Mouse (Mus musculus): ENCODE data around the gene 1700025G04Rik. TPM values are rescaled to one million over a fixed set of nuclear protein-coding genes. Genes with fewer than 3 reads are reported as not detected.

The 1700025G04Rik gene
- polyA plus RNA-seq, 1 experiment = 24.7 TPM

- H3K4me3 ChIP-seq (ENCODE audit: insufficient read depth, low read length) = no peak overlapping the region
- peaks cover 10% of the 10 kb centered on the region; the same call in 1 of the 2 replicates for H3K4me1 ChIP-seq (ENCODE audit: control insufficient read depth, insufficient read depth, low read length)
- no peak for TF ChIP-seq POLR2A (IDR thresholded peaks at IDR 0.05; ENCODE audit: extremely low read depth, insufficient read depth, low read length)
- TF ChIP-seq CTCF (IDR thresholded peaks at IDR 0.05; ENCODE audit: extremely low read depth, insufficient read depth, low read length) = no peak
- H3K27ac ChIP-seq (ENCODE audit: insufficient read depth, low read length) = no peak overlapping the region
Measured at GRCm38 (mm10) chr1:152080244-152080643, 9.7 kb downstream of the 1700025G04Rik start.

DNA sequence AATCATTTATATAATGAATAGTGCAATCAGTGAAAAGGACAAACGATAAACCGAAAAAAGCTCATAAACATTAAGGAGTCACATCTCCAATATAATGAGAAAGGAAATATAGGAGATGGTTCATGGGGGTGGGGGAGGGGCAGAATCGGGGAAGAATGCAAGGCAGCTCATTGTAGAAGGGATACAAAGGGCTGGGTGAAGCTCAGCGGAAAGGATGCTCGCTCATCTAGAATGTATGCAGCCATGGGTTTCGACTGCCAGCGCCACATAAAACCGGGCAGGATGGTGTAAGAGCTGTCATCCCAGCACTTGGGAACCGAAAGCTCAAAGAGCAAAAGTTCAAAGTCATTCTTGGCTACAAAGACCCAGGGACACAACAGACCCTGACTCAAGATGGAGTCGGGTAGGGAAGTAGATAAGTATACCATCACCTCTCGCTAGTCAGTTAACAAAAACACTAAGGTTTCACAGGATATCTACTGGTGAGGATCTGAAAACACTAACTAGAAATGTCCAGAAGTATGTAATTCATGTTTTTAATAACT lies 12.7 kb downstream of the 1700025G04Rik start:
- Histone ChIP-seq H3K27ac (ENCODE audit: insufficient read depth, low read length) (no peak overlapping the region), H3K4me1 (ENCODE audit: control insufficient read depth, insufficient read depth, low read length) (peaks cover 2% of the 10 kb centered on the region), H3K4me3 (ENCODE audit: insufficient read depth, low read length) (no peak overlapping the region)
- no peak for TF ChIP-seq CTCF (IDR thresholded peaks at IDR 0.05; ENCODE audit: extremely low read depth, insufficient read depth, low read length)
- TF ChIP-seq POLR2A (IDR thresholded peaks at IDR 0.05; ENCODE audit: extremely low read depth, insufficient read depth, low read length) = no peak

- no peak for TF ChIP-seq CTCF (IDR thresholded peaks at IDR 0.05; ENCODE audit: extremely low read depth, insufficient read depth, low read length)
- TF ChIP-seq POLR2A (IDR thresholded peaks at IDR 0.05; ENCODE audit: extremely low read depth, insufficient read depth, low read length) = no peak
- Histone ChIP-seq H3K4me1 (ENCODE audit: control insufficient read depth, insufficient read depth, low read length) (no peaks in the 10 kb centered on the region; the same call in none of the 2 replicates), H3K4me3 (ENCODE audit: insufficient read depth, low read length) (no peak overlapping the region), H3K27ac (ENCODE audit: insufficient read depth, low read length) (no peak overlapping the region)
Measured at GRCm38 (mm10) chr1:152076222-152076845, 13.6 kb downstream of the 1700025G04Rik start.

DNA sequence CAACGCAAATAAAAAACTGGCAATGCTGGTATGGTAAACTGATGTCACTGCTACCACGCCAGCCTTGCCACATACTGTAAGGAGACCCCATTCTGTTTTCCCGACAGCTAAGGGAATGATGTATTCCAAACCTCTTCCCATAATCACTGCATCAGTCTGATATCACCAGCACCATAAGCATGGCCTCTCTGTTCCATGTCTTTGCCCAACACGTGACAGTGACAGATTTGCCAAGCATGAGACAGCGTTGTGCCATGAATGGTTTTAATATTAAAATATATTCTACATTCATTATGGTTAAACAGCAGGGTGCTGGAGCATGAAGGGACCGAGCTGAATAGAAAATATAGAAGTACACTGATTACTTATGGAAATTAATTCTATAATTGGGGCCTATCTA lies 14.2 kb downstream of the 1700025G04Rik start:
- Histone ChIP-seq H3K4me1 (ENCODE audit: control insufficient read depth, insufficient read depth, low read length) (no peaks in the 10 kb centered on the region; the same call in none of the 2 replicates), H3K27ac (ENCODE audit: insufficient read depth, low read length) (no peak overlapping the region), H3K4me3 (ENCODE audit: insufficient read depth, low read length) (no peak overlapping the region)
- no peak for TF ChIP-seq CTCF (IDR thresholded peaks at IDR 0.05; ENCODE audit: extremely low read depth, insufficient read depth, low read length)
- no peak for TF ChIP-seq POLR2A (IDR thresholded peaks at IDR 0.05; ENCODE audit: extremely low read depth, insufficient read depth, low read length)

DNA sequence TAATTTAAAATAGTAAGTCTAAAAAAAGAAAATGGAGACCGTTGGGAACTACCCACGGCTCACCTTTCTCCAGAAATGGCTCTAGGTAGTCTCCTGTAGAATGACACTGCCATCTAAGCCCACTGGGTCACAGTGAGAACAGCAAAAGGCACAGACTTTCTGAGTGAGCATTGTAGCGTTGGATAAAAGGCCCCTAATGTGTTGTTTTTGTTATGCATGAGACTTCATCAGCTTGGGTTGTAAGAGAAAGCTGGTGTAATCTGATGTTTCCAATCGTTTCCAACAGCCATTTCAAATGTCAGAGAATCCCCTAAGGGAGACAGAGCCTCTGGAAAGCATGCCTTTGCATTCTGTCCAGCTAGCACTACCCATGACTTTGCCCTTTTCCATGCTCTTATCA lies 19.5 kb downstream of the 1700025G04Rik start:
- Histone ChIP-seq H3K4me1 (ENCODE audit: control insufficient read depth, insufficient read depth, low read length) (no peaks in the 10 kb centered on the region; the same call in none of the 2 replicates), H3K4me3 (ENCODE audit: insufficient read depth, low read length) (no peak overlapping the region), H3K27ac (ENCODE audit: insufficient read depth, low read length) (no peak overlapping the region)
- TF ChIP-seq POLR2A (IDR thresholded peaks at IDR 0.05; ENCODE audit: extremely low read depth, insufficient read depth, low read length) (no peak), CTCF (IDR thresholded peaks at IDR 0.05; ENCODE audit: extremely low read depth, insufficient read depth, low read length) (no peak)

GRCm38 (mm10) chr1:152069745-152070144 lies 20.2 kb downstream of the 1700025G04Rik start:
- TF ChIP-seq CTCF (IDR thresholded peaks at IDR 0.05; ENCODE audit: extremely low read depth, insufficient read depth, low read length) = no peak
- TF ChIP-seq POLR2A (IDR thresholded peaks at IDR 0.05; ENCODE audit: extremely low read depth, insufficient read depth, low read length) = no peak
- Histone ChIP-seq H3K27ac (ENCODE audit: insufficient read depth, low read length) (no peak overlapping the region), H3K4me1 (ENCODE audit: control insufficient read depth, insufficient read depth, low read length) (no peaks in the 10 kb centered on the region; the same call in none of the 2 replicates), H3K4me3 (ENCODE audit: insufficient read depth, low read length) (no peak overlapping the region)

GRCm38 (mm10) chr1:152067919-152068318 lies 22.0 kb downstream of the 1700025G04Rik start:
- Histone ChIP-seq H3K27ac (ENCODE audit: insufficient read depth, low read length) (no peak overlapping the region), H3K4me1 (ENCODE audit: control insufficient read depth, insufficient read depth, low read length) (no peaks in the 10 kb centered on the region; the same call in none of the 2 replicates), H3K4me3 (ENCODE audit: insufficient read depth, low read length) (no peak overlapping the region)
- TF ChIP-seq POLR2A (IDR thresholded peaks at IDR 0.05; ENCODE audit: extremely low read depth, insufficient read depth, low read length) (no peak), CTCF (IDR thresholded peaks at IDR 0.05; ENCODE audit: extremely low read depth, insufficient read depth, low read length) (no peak)

GRCm38 (mm10) chr1:152065527-152065926 lies 24.4 kb downstream of the 1700025G04Rik start:
- TF ChIP-seq POLR2A (IDR thresholded peaks at IDR 0.05; ENCODE audit: extremely low read depth, insufficient read depth, low read length) (no peak), CTCF (IDR thresholded peaks at IDR 0.05; ENCODE audit: extremely low read depth, insufficient read depth, low read length) (no peak)
- Histone ChIP-seq H3K4me1 (ENCODE audit: control insufficient read depth, insufficient read depth, low read length) (no peaks in the 10 kb centered on the region; the same call in none of the 2 replicates), H3K4me3 (ENCODE audit: insufficient read depth, low read length) (no peak overlapping the region), H3K27ac (ENCODE audit: insufficient read depth, low read length) (no peak overlapping the region)

- no peaks in the 10 kb centered on the region; the same call in none of the 2 replicates for H3K4me1 ChIP-seq (ENCODE audit: control insufficient read depth, insufficient read depth, low read length)
- TF ChIP-seq CTCF (IDR thresholded peaks at IDR 0.05; ENCODE audit: extremely low read depth, insufficient read depth, low read length) (no peak), POLR2A (IDR thresholded peaks at IDR 0.05; ENCODE audit: extremely low read depth, insufficient read depth, low read length) (no peak)
- H3K4me3 ChIP-seq (ENCODE audit: insufficient read depth, low read length) = no peak overlapping the region
- H3K27ac ChIP-seq (ENCODE audit: insufficient read depth, low read length) = no peak overlapping the region
Measured at GRCm38 (mm10) chr1:152063357-152064145, 26.4 kb downstream of the 1700025G04Rik start.

Data from cortical plate, adult 2 months (tissue).